Mouse (Mus musculus) lung, postnatal 10 days (tissue): ENCODE measurements around the gene Ddx51.

Experiments
- DNase-seq: peaks from one replicate; pipeline ENCODE4 v3.0.0; 2021

Gene Ddx51

GRCm38 (mm10) chr5:110664041-110664440 is 10.8 kb downstream of the Ddx51 start:
- no peak for DNase-seq

GRCm38 (mm10) chr5:110664750-110665269 is 11.6 kb downstream of the Ddx51 start:
- DNase-seq = no peak

DNA sequence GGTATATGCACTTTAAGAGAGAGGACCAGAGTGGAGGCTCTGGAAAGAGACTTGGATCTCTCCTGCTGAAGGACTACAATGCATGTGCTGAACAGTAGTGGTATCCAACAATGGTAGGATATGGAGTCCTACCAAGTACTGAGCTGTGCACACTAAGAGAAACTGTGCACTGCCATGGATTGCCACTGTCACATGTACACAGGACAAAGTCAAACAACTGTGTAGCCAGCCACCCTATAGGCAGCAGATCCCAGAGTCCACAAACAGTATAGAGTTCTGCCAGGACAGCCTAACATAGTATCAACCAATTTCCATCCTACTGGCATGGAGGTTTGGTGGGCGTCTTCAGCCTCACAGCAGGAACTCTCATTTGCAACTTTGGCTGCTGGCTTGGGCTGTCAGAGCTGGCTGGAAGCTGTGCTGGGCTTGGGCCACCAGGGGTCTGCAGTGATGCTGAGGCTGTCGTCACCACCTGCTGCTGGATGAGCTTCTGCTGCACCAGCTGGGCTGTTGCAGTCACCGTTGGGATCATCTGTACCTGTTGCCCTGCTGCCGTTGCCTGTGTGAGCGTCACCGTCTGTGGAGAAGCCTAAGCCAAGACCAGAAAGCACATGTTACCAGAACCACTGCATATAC is 12.4 kb downstream of the Ddx51 start:
- no peak for DNase-seq

- DNase-seq = no peak
Observed at GRCm38 (mm10) chr5:110682041-110682440, 28.8 kb downstream of the Ddx51 start.

DNA sequence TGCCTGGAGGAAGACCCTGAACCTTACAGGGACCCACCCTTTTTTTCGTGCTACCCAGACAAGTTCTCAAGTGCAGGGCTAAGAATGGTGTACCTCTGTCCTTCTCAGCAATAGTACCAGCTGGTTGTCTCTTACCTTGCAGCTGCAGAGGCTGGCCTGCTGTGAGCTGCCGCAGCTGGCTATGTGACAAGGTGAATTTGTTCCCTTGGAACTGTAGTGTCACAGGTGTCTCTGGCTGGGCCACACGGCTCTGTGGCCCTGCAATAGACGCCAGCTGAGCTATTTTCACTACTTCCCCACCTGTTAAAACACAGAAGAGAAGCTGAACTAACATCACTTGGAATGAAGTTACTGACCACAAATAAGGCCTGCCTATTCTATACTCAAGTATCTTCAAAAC is 45.4 kb downstream of the Ddx51 start:
- no peak for DNase-seq

DNA sequence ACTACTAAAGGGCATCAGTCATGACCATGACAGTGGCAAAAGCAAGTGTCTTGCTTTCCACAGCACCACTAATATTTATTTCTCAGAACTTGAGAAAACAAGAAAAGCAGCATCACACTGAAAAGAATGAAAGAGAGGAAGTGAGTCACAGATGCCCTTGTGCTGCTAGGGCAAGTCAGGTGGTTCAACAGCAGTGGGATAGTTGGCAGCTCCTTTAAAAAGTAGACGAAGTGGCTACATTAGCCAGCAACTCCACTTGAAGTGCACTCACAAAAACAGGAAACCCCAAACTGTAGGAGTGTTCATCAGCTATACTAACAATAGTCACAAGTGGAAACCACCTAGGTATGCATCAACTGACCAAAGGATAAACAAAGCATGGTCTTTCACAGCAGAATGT is 50.8 kb downstream of the Ddx51 start:
- peak; percentile 22 for DNase-seq

DNA sequence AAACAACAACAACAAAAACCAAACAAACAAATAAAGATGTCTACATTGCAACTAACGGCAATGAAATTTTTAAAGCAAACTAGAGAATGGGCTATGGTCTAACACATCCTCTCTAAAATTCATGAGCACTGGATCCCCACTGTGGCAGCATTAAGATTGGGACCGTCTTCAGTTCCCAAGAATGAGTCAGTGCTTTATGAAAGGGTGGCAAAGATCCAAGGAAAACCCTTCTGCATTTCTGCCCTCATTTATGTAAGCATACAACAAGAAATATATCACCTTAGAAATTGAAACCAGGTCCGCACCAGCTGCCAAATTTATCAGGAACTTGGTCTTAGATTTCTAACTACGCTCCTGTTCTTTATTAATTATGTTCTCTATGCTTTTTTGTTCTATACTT is 56.0 kb downstream of the Ddx51 start:
- no peak for DNase-seq
